Mouse (Mus musculus) thymus, adult 2 months (tissue): ENCODE results near the gene Zfp704.

Source experiments
- CTCF ChIP-seq: fragments of 200-500 bp; IDR thresholded peaks from 2 replicates; pipeline ENCODE4 v1.5.1; 2012; ENCODE audit warnings: mild to moderate bottlenecking, control low read depth, low read length, moderate library complexity, borderline replicate concordance; ENCODE audit not compliant: control insufficient read depth, poor library complexity, insufficient read depth; ENCODE audit errors: extremely low read depth
- POLR2A ChIP-seq: fragments of 200-500 bp; IDR thresholded peaks from 2 replicates; pipeline ENCODE4 v1.6.1; 2012; ENCODE audit warnings: mild to moderate bottlenecking, low read length, control low read depth, moderate library complexity; ENCODE audit not compliant: control insufficient read depth, poor library complexity, insufficient read depth; ENCODE audit errors: extremely low read depth

DNA sequence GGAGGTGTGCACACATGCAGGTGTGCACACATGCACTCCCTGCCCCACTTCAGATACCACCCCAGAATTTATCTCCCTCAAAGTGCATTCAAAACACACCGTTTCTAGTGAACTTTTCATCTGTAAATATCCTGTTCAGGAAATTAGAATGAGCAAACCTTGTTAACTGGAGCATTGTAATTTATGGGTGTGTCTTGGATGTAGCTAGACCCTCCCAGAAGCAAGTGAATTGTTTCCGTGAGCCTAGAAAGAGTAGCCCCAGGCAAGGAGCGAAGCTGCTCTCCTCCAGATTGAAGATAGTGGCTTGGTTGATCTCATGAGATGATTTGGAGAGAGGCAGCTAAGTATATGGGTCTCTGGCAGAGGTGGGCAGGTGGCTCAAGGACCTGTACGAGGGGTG is 1.3 kb upstream of the Zfp704 start:
- no peak for TF ChIP-seq CTCF
- no peak for TF ChIP-seq POLR2A
